Mouse (Mus musculus) embryonic facial prominence, embryonic 12.5 days (tissue): Measurements from ENCODE around the gene Bcl10. TPM values are rescaled to one million over a fixed set of nuclear protein-coding genes. Genes with fewer than 3 reads are reported as not detected.

Source experiments
- ATAC-seq: fragments of 200-750 bp; cut with Nextera tagmentation; 2 replicates; pipeline ENCODE4 v1.8.0; 2017; ENCODE audit not compliant: insufficient number of reproducible peaks, insufficient read depth, low FRiP score, low TSS enrichment
- H3K27ac ChIP-seq: fragments of 300-500 bp; sonication (generic); 2 replicates; pipeline ENCODE4 v1.5.1; 2016; ENCODE audit warnings: mild to moderate bottlenecking
- H3K27me3 ChIP-seq: fragments of 300-500 bp; sonication (generic); 2 replicates; pipeline ENCODE4 v1.6.1; 2016; ENCODE audit warnings: mild to moderate bottlenecking, moderate library complexity
- H3K36me3 ChIP-seq: fragments of 300-500 bp; sonication (generic); 2 replicates; pipeline ENCODE4 v1.6.1; 2016; ENCODE audit warnings: mild to moderate bottlenecking
- H3K4me1 ChIP-seq: fragments of 300-500 bp; sonication (generic); 2 replicates; pipeline ENCODE4 v1.6.1; 2016
- H3K4me2 ChIP-seq: fragments of 300-500 bp; sonication (generic); replicated peaks from 2 replicates; pipeline ENCODE4 v1.6.1; 2016; ENCODE audit warnings: mild to moderate bottlenecking, moderate library complexity
- H3K4me3 ChIP-seq: fragments of 300-500 bp; sonication (generic); 2 replicates; pipeline ENCODE4 v1.5.1; 2016; ENCODE audit warnings: mild to moderate bottlenecking
- H3K9ac ChIP-seq: fragments of 300-500 bp; sonication (generic); 2 replicates; pipeline ENCODE4 v1.6.1; 2016; ENCODE audit warnings: mild to moderate bottlenecking, moderate library complexity
- H3K9me3 ChIP-seq: fragments of 300-500 bp; sonication (generic); 2 replicates; pipeline ENCODE4 v1.6.1; 2016; ENCODE audit warnings: mild to moderate bottlenecking, moderate library complexity
- WGBS: fragments of 180-500 bp; shearing (Covaris S2); methylation state at CpG from one replicate; pipeline ENCODE4 v1.1.7; 2016; 5-methylcytosine and 5-hydroxymethylcytosine counted together
- polyA plus RNA-seq: library from polyadenylated mRNA; unstranded; fragments of >200 nt; fragmentation: Nextera tagmentation; extraction: Ambion mirVana; gene quantifications from 2 replicates; pipeline ENCODE4 v1.2.1, GENCODE M21; 2016

Bcl10 gene
- polyA plus RNA-seq, 1 experiment from 2014 or later, result 52.7 TPM

DNA sequence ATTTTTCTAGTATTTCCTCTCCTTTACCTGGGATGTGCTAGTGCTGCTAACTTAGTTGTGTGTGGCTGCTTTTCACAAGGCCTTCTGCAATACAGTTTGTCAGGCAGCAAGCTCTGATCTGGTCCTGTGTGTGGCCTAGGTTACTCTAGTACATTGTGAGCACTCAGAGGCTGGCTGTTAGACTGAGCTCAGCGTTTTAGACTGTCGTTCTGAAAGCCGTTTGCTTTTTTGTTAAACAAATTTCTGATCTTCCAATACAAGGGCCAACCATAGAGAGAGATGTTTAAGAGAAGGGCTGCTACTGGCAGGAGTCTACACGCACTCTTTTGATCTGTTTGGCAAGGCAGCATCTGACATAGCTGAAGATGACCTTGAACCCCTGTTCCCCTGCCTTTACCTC lies 17.4 kb downstream of the Bcl10 start:
- Histone ChIP-seq H3K27ac (no peak overlapping the region), H3K4me2 (peak overlapping the region; percentile 72; the same call in 1 of the 2 replicates), H3K4me1 (peaks cover 16% of the 10 kb centered on the region), H3K9ac (peak overlapping the region; percentile 27; the same call in 1 of the 2 replicates), H3K9me3 (no peaks in the 10 kb centered on the region), H3K36me3 (peaks cover 35% of the 10 kb centered on the region), H3K4me3 (no peak overlapping the region), H3K27me3 (no peaks in the 10 kb centered on the region)
- 87% methylated on average over 4 of the region's 4 CpGs for WGBS
- ATAC-seq, result no peak

DNA sequence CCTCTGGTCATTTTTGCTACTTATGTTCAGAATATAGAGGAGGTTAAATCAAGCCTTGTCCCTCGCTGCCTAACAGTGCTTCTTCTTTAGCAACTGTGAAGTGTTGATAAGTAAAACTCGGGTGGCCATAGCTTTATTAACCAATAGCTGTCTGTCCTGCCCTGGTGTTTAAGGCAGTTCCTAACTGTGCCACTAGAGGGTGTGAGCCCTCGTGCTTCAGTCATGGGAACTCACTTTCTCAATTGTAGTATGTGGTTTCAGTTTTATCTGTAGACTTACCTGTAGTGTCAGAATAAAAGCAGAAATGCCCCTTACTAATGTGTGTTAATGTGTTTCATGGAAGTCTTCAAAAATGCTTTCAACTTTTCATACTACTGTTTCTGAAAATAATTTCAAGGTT lies 19.4 kb downstream of the Bcl10 start:
- no peak overlapping the region for H3K4me2 ChIP-seq
- H3K36me3 ChIP-seq, result peaks cover 42% of the 10 kb centered on the region
- H3K9ac ChIP-seq, result no peak overlapping the region
- WGBS, result 15% methylated on average over 3 of the region's 3 CpGs
- H3K4me3 ChIP-seq, result no peak overlapping the region
- ATAC-seq, result no peak
- peaks cover 16% of the 10 kb centered on the region for H3K4me1 ChIP-seq
- H3K27me3 ChIP-seq, result no peaks in the 10 kb centered on the region
- H3K9me3 ChIP-seq, result no peaks in the 10 kb centered on the region
- H3K27ac ChIP-seq, result no peak overlapping the region

GRCm38 (mm10) chr3:145944348-145944747 lies 21.7 kb downstream of the Bcl10 start:
- Histone ChIP-seq H3K4me3 (no peak overlapping the region), H3K4me2 (no peak overlapping the region), H3K27me3 (no peaks in the 10 kb centered on the region), H3K9me3 (no peaks in the 10 kb centered on the region), H3K27ac (no peak overlapping the region), H3K4me1 (peaks cover 8% of the 10 kb centered on the region), H3K9ac (no peak overlapping the region), H3K36me3 (peaks cover 42% of the 10 kb centered on the region)
- WGBS, result 88% methylated on average over 7 of the region's 7 CpGs
- no peak for ATAC-seq

- H3K4me2 ChIP-seq, result no peak overlapping the region
- ATAC-seq, result no peak
- H3K36me3 ChIP-seq, result peaks cover 36% of the 10 kb centered on the region
- H3K4me3 ChIP-seq, result no peak overlapping the region
- peaks cover 7% of the 10 kb centered on the region for H3K4me1 ChIP-seq
- 79% methylated on average over 3 of the region's 3 CpGs for WGBS
- H3K9ac ChIP-seq, result no peak overlapping the region
- H3K27ac ChIP-seq, result no peak overlapping the region
- H3K9me3 ChIP-seq, result no peaks in the 10 kb centered on the region
- H3K27me3 ChIP-seq, result no peaks in the 10 kb centered on the region
These were observed 23.3 kb downstream of the Bcl10 start for GRCm38 (mm10) chr3:145945904-145946303.

- ATAC-seq, result no peak
- 41% methylated on average over 2 of the region's 2 CpGs for WGBS
These were observed 24.1 kb downstream of the Bcl10 start for GRCm38 (mm10) chr3:145946654-145947053.

GRCm38 (mm10) chr3:145947539-145948204 lies 25.1 kb downstream of the Bcl10 start:
- Histone ChIP-seq H3K27ac (no peak overlapping the region), H3K9me3 (no peaks in the 10 kb centered on the region), H3K4me1 (peaks cover 7% of the 10 kb centered on the region), H3K36me3 (peaks cover 26% of the 10 kb centered on the region), H3K9ac (no peak overlapping the region), H3K27me3 (no peaks in the 10 kb centered on the region), H3K4me2 (no peak overlapping the region), H3K4me3 (no peak overlapping the region)
- 26% methylated on average over 6 of the region's 6 CpGs for WGBS
- no peak for ATAC-seq

More at GRCm38 (mm10) chr3:145946654-145947053, 24.1 kb downstream of the Bcl10 start:
- Histone ChIP-seq H3K4me2 (no peak overlapping the region), H3K4me3 (no peak overlapping the region), H3K9me3 (no peaks in the 10 kb centered on the region), H3K9ac (no peak overlapping the region), H3K36me3 (peaks cover 29% of the 10 kb centered on the region), H3K27me3 (no peaks in the 10 kb centered on the region), H3K27ac (no peak overlapping the region), H3K4me1 (peaks cover 7% of the 10 kb centered on the region)

DNA sequence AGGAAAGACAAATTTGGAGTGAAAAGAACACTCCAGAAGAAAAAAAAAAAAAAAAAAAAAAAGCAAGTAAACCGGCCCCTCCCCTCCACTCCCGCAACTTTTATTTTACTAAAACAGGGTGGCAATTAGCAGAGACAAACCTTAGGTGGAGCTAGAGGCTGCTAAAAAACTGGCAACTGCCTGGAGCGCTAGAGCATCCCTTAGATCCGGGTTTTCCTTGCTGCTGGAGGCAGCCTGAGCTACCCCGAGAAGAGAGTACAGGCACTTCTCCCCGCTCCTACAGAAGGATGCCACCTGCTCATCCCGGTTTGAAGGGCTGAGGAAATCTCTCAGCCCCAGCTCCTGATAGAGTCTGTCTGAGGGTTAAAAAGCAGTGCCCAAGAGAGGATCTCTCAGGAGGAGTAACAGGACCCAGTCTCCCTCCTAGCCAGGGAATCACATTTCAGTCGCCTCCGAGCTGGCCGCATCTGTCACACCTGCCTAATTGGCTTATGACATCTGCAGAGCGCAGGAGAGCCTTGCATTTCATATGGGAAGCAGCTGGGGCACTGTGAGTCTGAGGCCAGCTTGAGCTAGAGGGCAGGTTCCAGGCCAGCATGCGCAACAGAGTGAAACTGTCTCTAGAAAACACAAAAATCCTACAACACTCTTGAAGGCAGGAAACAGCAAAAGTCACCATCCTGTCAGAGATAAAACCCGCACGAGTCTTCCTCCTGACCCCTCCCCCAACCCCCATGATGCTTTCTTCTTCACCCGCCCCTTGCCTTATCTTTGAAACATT lies 27.6 kb downstream of the Bcl10 start:
- ATAC-seq, result peak; percentile 70
- Histone ChIP-seq H3K4me1 (peaks cover 7% of the 10 kb centered on the region), H3K27ac (no peak overlapping the region), H3K9me3 (no peaks in the 10 kb centered on the region), H3K9ac (no peak overlapping the region), H3K36me3 (peaks cover 4% of the 10 kb centered on the region; the same call in 1 of the 2 replicates), H3K4me2 (peak overlapping the region; percentile 42), H3K4me3 (0 out of 2 replicates have a peak overlapping the region, but pooled peaks have one; percentile 18), H3K27me3 (no peaks in the 10 kb centered on the region)
- WGBS, result 6% methylated on average over 15 of the region's 15 CpGs

DNA sequence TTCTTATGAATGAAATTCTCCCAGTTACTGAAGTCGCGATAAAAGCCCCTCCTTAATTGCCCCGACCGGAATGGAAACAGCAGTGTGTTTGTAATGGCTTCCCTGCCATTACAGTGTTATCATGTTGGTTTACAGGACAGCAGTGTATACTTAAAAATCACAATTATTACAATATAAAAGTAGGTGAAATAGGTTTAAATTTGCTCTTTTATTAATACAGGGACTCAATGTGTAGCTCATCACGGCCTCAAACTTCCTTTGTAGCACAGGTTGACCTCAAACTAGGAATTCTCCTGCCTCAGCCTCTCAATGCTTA lies 28.2 kb downstream of the Bcl10 start:
- H3K4me3 ChIP-seq, result no peak overlapping the region
- WGBS, result 47% methylated on average over 5 of the region's 5 CpGs
- no peak for ATAC-seq

GRCm38 (mm10) chr3:145951287-145952165 lies 28.9 kb downstream of the Bcl10 start:
- Histone ChIP-seq H3K9ac (no peak overlapping the region), H3K36me3 (no peaks in the 10 kb centered on the region), H3K4me2 (no peak overlapping the region), H3K27me3 (no peaks in the 10 kb centered on the region), H3K4me1 (peaks cover 7% of the 10 kb centered on the region), H3K9me3 (0 out of 2 replicates have a peak, but pooled peaks cover under 1% of the 10 kb centered on the region), H3K27ac (no peak overlapping the region), H3K4me3 (no peak overlapping the region)
- no peak for ATAC-seq
- WGBS, result 70% methylated on average over 17 of the region's 17 CpGs

More for the DNA sequence above, 28.2 kb downstream of the Bcl10 start:
- Histone ChIP-seq H3K4me2 (peak overlapping the region; percentile 42; the same call in 1 of the 2 replicates), H3K9me3 (no peaks in the 10 kb centered on the region), H3K36me3 (0 out of 2 replicates have a peak, but pooled peaks cover under 1% of the 10 kb centered on the region), H3K9ac (no peak overlapping the region), H3K27ac (no peak overlapping the region), H3K4me1 (peaks cover 7% of the 10 kb centered on the region), H3K27me3 (no peaks in the 10 kb centered on the region)

DNA sequence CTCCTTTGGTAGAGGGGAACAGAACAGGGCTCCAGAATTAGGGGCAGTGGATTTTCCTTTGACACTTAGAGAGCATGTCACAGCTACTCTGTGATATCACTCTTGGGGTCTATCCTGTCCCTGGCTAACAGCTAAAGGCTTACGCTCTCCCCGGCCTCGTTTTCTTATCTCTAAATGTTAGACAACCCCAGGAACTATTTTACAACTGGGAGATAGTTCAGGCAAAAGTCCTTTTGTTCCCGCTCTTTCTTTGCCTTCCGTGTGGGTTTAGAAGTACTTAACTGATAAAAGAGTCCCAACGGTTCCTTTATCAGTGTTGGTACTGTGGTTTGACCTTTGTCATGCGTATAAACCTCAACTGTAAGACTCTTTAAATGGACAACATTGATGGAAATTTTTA lies 30.3 kb downstream of the Bcl10 start:
- H3K36me3 ChIP-seq, result no peaks in the 10 kb centered on the region
- ATAC-seq, result no peak
- no peaks in the 10 kb centered on the region for H3K27me3 ChIP-seq
- 89% methylated on average over 7 of the region's 7 CpGs for WGBS
- no peak overlapping the region for H3K9ac ChIP-seq
- H3K9me3 ChIP-seq, result 0 out of 2 replicates have a peak, but pooled peaks cover 3% of the 10 kb centered on the region
- H3K27ac ChIP-seq, result no peak overlapping the region
- H3K4me2 ChIP-seq, result no peak overlapping the region
- no peak overlapping the region for H3K4me3 ChIP-seq
- peaks cover 7% of the 10 kb centered on the region for H3K4me1 ChIP-seq

GRCm38 (mm10) chr3:145953411-145953810 lies 30.8 kb downstream of the Bcl10 start:
- Histone ChIP-seq H3K4me1 (peaks cover 7% of the 10 kb centered on the region), H3K36me3 (no peaks in the 10 kb centered on the region), H3K9me3 (0 out of 2 replicates have a peak, but pooled peaks cover 3% of the 10 kb centered on the region), H3K27me3 (no peaks in the 10 kb centered on the region), H3K4me2 (no peak overlapping the region), H3K4me3 (no peak overlapping the region), H3K27ac (no peak overlapping the region), H3K9ac (no peak overlapping the region)
- 88% methylated on average over 2 of the region's 2 CpGs for WGBS
- ATAC-seq, result no peak
